Comparison of ENCODE assay signal across 10 mouse cellular contexts in genomic region chr5:34543114-34543513, GRCm38 (mm10). TPM values are rescaled to one million over a fixed set of nuclear protein-coding genes. Genes with fewer than 3 reads are reported as not detected.
A peak's percentile ranks its signal among the peaks of the same experiment; 100 is the strongest.
DNase-seq lines count a peak whose midpoint lies in the region; ATAC-seq and TF ChIP-seq lines count a peak whose summit lies in the region.
"Had no signal": no experiment of that assay in that cellular context is flagged by ENCODE, and none has a peak within 500 bp of the region (broad histone marks: within the 10 kb centered on the region; RNA-seq: fewer than 3 reads in every experiment).

No protein-coding gene starts in this region.

- H3K27me3 ChIP-seq in forebrain, embryonic 16.5 days (replicated peaks; ENCODE audit: control insufficient read depth, insufficient read depth, low read length) = no peaks in the 10 kb centered on the region

- H3K9ac ChIP-seq in forebrain, embryonic 16.5 days (replicated peaks; ENCODE audit: low read depth, low read length) = no peak overlapping the region

- ATAC-seq in megakaryocyte progenitor cell, adult 5-6 weeks (replicated peaks; ENCODE audit: poor library complexity) = peak; percentile 59
- ATAC-seq in forebrain, embryonic 16.5 days = no peak

- TF ChIP-seq POLR2A in bone marrow, adult 2 months (IDR thresholded peaks at IDR 0.05; ENCODE audit: borderline replicate concordance, control insufficient read depth, low read depth, low read length) = peak; percentile 71; the same call in 1 of the 2 replicates

- 3% methylated on average over 4 of the region's 4 CpGs for WGBS in bone marrow, adult 2 months
- WGBS in forebrain, embryonic 16.5 days = 65% methylated on average over 4 of the region's 4 CpGs

- H3K9me3 ChIP-seq in forebrain, embryonic 16.5 days (ENCODE audit: control insufficient read depth, low read length) = no peaks in the 10 kb centered on the region

- peak overlapping the region; percentile 56 for H3K27ac ChIP-seq in bone marrow, adult 2 months (ENCODE audit: control insufficient read depth, insufficient read depth, low read depth, low read length, poor library complexity)
- H3K27ac ChIP-seq in forebrain, embryonic 16.5 days (ENCODE audit: low read length) = no peak overlapping the region

- no peak overlapping the region for H3K4me2 ChIP-seq in forebrain, embryonic 16.5 days (ENCODE audit: low read length)

- peak; percentile 24 for DNase-seq in adrenal gland, postnatal 14 days
- no peak for DNase-seq in adrenal gland, postnatal 4 days (ENCODE audit: low spot score in 2 of 2)
- DNase-seq in liver (peak; percentile 43), MN1 (ENCODE audit: low spot score) (no peak)
- DNase-seq in adrenal gland, postnatal 25 days = no peak
- DNase-seq: cerebellum, adult 9-10 months; kidney, adult 9 months had no signal

- peaks cover 15% of the 10 kb centered on the region for H3K4me1 ChIP-seq in bone marrow, adult 2 months (ENCODE audit: control insufficient read depth, insufficient read depth, low read length)
- no peaks in the 10 kb centered on the region for H3K4me1 ChIP-seq in forebrain, embryonic 16.5 days (replicated peaks; ENCODE audit: control insufficient read depth, insufficient read depth, low read length)

- H3K36me3 ChIP-seq in forebrain, embryonic 16.5 days (ENCODE audit: control insufficient read depth, insufficient read depth) = no peaks in the 10 kb centered on the region

- no peak for TF ChIP-seq CTCF in bone marrow, adult 2 months (IDR thresholded peaks at IDR 0.05; ENCODE audit: control insufficient read depth, insufficient read depth, low read length)

- peak overlapping the region; percentile 89 for H3K4me3 ChIP-seq in bone marrow, adult 2 months (replicated peaks; ENCODE audit: control insufficient read depth, low read depth, low read length)
- H3K4me3 ChIP-seq in forebrain, embryonic 16.5 days (replicated peaks; ENCODE audit: low read length) = no peak overlapping the region

RNA-seq across cellular contexts. Expression of gene Sh3bp2, which starts 17.5 kb away (rescaled TPM):
- 6.5 and 11.8 TPM in 2 replicates for total RNA-seq in adrenal gland, postnatal 14 days (2021)
- 10 to 100 TPM; 10.7 to 14.5 TPM for total RNA-seq in adrenal gland, postnatal 4 days (2021)
- 15.0 and 29.7 TPM in 2 replicates for polyA plus RNA-seq in bone marrow, adult 2 months (2011; ENCODE audit: insufficient read depth, insufficient read length, low replicate concordance, missing spikeins)
- 8.6 and 10.0 TPM in 2 replicates for total RNA-seq in megakaryocyte progenitor cell, adult 5-6 weeks (2015)
- total RNA-seq in megakaryocyte progenitor cell, adult 5-6 weeks (2017) = 21.0 and 23.0 TPM in 2 replicates
- 29.1 and 31.2 TPM in 2 replicates for polyA plus RNA-seq in forebrain, embryonic 16.5 days (2015; fragmentation: Nextera tagmentation; extraction: Ambion mirVana)
- 16.6 and 19.9 TPM in 2 replicates for total RNA-seq in adrenal gland, postnatal 25 days (2021)

RNA-seq across cellular contexts. Expression of gene Tnip2, which starts 29.3 kb away (rescaled TPM):
- total RNA-seq in adrenal gland, postnatal 14 days (2021) = 12.1 and 14.8 TPM in 2 replicates
- total RNA-seq in adrenal gland, postnatal 4 days (2021) = 10 to 100 TPM; 28.0 to 28.4 TPM
- 4.6 and 15.1 TPM in 2 replicates for polyA plus RNA-seq in bone marrow, adult 2 months (2011; ENCODE audit: insufficient read depth, insufficient read length, low replicate concordance, missing spikeins)
- 7.8 and 9.5 TPM in 2 replicates for total RNA-seq in megakaryocyte progenitor cell, adult 5-6 weeks (2015)
- total RNA-seq in megakaryocyte progenitor cell, adult 5-6 weeks (2017) = 17.6 and 22.2 TPM in 2 replicates
- polyA plus RNA-seq in forebrain, embryonic 16.5 days (2015; fragmentation: Nextera tagmentation; extraction: Ambion mirVana) = 8.6 and 8.7 TPM in 2 replicates
- 14.9 and 24.7 TPM in 2 replicates for total RNA-seq in adrenal gland, postnatal 25 days (2021)

RNA-seq across cellular contexts. Expression of gene Add1, which starts 30.4 kb away (rescaled TPM):
- 149 and 175 TPM in 2 replicates for total RNA-seq in adrenal gland, postnatal 14 days (2021)
- total RNA-seq in adrenal gland, postnatal 4 days (2021) = 100 to 1,000 TPM; 215 to 240 TPM
- 160 and 163 TPM in 2 replicates for polyA plus RNA-seq in bone marrow, adult 2 months (2011; ENCODE audit: insufficient read depth, insufficient read length, low replicate concordance, missing spikeins)
- 65.1 and 71.0 TPM in 2 replicates for total RNA-seq in megakaryocyte progenitor cell, adult 5-6 weeks (2015)
- total RNA-seq in megakaryocyte progenitor cell, adult 5-6 weeks (2017) = 83.9 and 97.8 TPM in 2 replicates
- 224 and 243 TPM in 2 replicates for polyA plus RNA-seq in forebrain, embryonic 16.5 days (2015; fragmentation: Nextera tagmentation; extraction: Ambion mirVana)
- 139 and 181 TPM in 2 replicates for total RNA-seq in adrenal gland, postnatal 25 days (2021)

Comparison
In these comparisons a context has a peak if more than half of its experiments do, and no peak if none do; other contexts are left out.
1. DNase-seq: peak in adrenal gland, postnatal 14 days (single experiment) and liver (single experiment); none in adrenal gland, postnatal 4 days (0 of 2), MN1 (single experiment) and adrenal gland, postnatal 25 days (single experiment).